ENCODE assay signal across 9 mouse cellular contexts in genomic region chr2:105108703-105109158, GRCm38 (mm10). TPM values are rescaled to one million over a fixed set of nuclear protein-coding genes. Genes with fewer than 3 reads are reported as not detected.
DNase-seq lines count a peak whose midpoint lies in the region; ATAC-seq and TF ChIP-seq lines count a peak whose summit lies in the region.
"Had no signal": no experiment of that assay in that cellular context is flagged by ENCODE, and none has a peak within 500 bp of the region (broad histone marks: within the 10 kb centered on the region; RNA-seq: fewer than 3 reads in every experiment).

No protein-coding gene starts in this region.

- 0 out of 2 replicates have a peak, but pooled peaks cover 15% of the 10 kb centered on the region for H3K27me3 ChIP-seq in heart, embryonic 15.5 days
- no peaks in the 10 kb centered on the region for H3K27me3 ChIP-seq in kidney, embryonic 16.5 days (ENCODE audit: insufficient read depth, low read length)
- peaks cover 18% of the 10 kb centered on the region for H3K27me3 ChIP-seq in lung, embryonic 15.5 days

- DNase-seq in 3134 (ENCODE audit: extremely low read depth, insufficient read length, low spot score) (peak; percentile 43), ZHBTc4 (ENCODE audit: low read depth, low spot score) (peak; percentile 62)
- peak; percentile 48 to 74 for DNase-seq in right cerebral cortex, adult 2 months (ENCODE audit: low spot score in 2 of 2)
- DNase-seq in c-Kit-positive CD71-positive TER-119-positive erythroid progenitor cells, embryonic 14.5 days (ENCODE audit: low spot score): no peak

- H3K4me2 ChIP-seq in heart, embryonic 15.5 days: no peak overlapping the region
- no peak overlapping the region for H3K4me2 ChIP-seq in kidney, embryonic 16.5 days (replicated peaks; ENCODE audit: low read depth, low read length)
- no peak overlapping the region for H3K4me2 ChIP-seq in lung, embryonic 15.5 days

- no peaks in the 10 kb centered on the region for H3K4me1 ChIP-seq in cortical plate, adult 2 months (ENCODE audit: control insufficient read depth, insufficient read depth, low read length)
- peaks cover 6% of the 10 kb centered on the region for H3K4me1 ChIP-seq in heart, embryonic 15.5 days (replicated peaks)
- peaks cover 4% of the 10 kb centered on the region; the same call in 1 of the 2 replicates for H3K4me1 ChIP-seq in kidney, embryonic 16.5 days (ENCODE audit: insufficient read depth, low read length)
- no peaks in the 10 kb centered on the region for H3K4me1 ChIP-seq in lung, embryonic 15.5 days

- peak; percentile 41 for TF ChIP-seq CTCF in cortical plate, adult 2 months (IDR thresholded peaks at IDR 0.05; ENCODE audit: extremely low read depth, insufficient read depth, low read length)

- no peak for TF ChIP-seq POLR2A in cortical plate, adult 2 months (IDR thresholded peaks at IDR 0.05; ENCODE audit: extremely low read depth, insufficient read depth, low read length)

- H3K9ac ChIP-seq in heart, embryonic 15.5 days: no peak overlapping the region
- no peak overlapping the region for H3K9ac ChIP-seq in kidney, embryonic 16.5 days (replicated peaks; ENCODE audit: low read length)
- no peak overlapping the region for H3K9ac ChIP-seq in lung, embryonic 15.5 days

- H3K27ac ChIP-seq in cortical plate, adult 2 months (ENCODE audit: insufficient read depth, low read length): no peak overlapping the region
- peak overlapping the region; percentile 47; the same call in 1 of the 2 replicates for H3K27ac ChIP-seq in heart, embryonic 15.5 days
- no peak overlapping the region for H3K27ac ChIP-seq in kidney, embryonic 16.5 days (ENCODE audit: low read length)
- H3K27ac ChIP-seq in lung, embryonic 15.5 days: no peak overlapping the region

- WGBS in heart, embryonic 15.5 days: 14% methylated on average over 6 of the region's 6 CpGs
- WGBS in kidney, embryonic 16.5 days: 22% methylated on average over 6 of the region's 6 CpGs
- 19% methylated on average over 6 of the region's 6 CpGs for WGBS in lung, embryonic 15.5 days

- peak; percentile 75 for ATAC-seq in heart, embryonic 15.5 days (replicated peaks; ENCODE audit: insufficient number of reproducible peaks, insufficient read depth, low FRiP score, low read depth)
- ATAC-seq in kidney, embryonic 16.5 days (ENCODE audit: low FRiP score, low TSS enrichment): peak; percentile 87
- ATAC-seq in lung, embryonic 15.5 days (ENCODE audit: borderline replicate concordance, extremely low read depth, low FRiP score, low TSS enrichment): peak; percentile 80; the same call in 1 of the 2 replicates

- H3K36me3 ChIP-seq in heart, embryonic 15.5 days: no peaks in the 10 kb centered on the region
- no peaks in the 10 kb centered on the region for H3K36me3 ChIP-seq in kidney, embryonic 16.5 days (ENCODE audit: insufficient read depth, low read length)
- H3K36me3 ChIP-seq in lung, embryonic 15.5 days: no peaks in the 10 kb centered on the region

- no peak overlapping the region for H3K4me3 ChIP-seq in cortical plate, adult 2 months (ENCODE audit: insufficient read depth, low read length)
- H3K4me3 ChIP-seq in heart, embryonic 15.5 days: no peak overlapping the region
- no peak overlapping the region for H3K4me3 ChIP-seq in kidney, embryonic 16.5 days (ENCODE audit: low read length)
- no peak overlapping the region for H3K4me3 ChIP-seq in lung, embryonic 15.5 days

- H3K9me3 ChIP-seq in heart, embryonic 15.5 days (replicated peaks): no peaks in the 10 kb centered on the region
- H3K9me3 ChIP-seq in kidney, embryonic 16.5 days (ENCODE audit: low read length): no peaks in the 10 kb centered on the region
- no peaks in the 10 kb centered on the region for H3K9me3 ChIP-seq in lung, embryonic 15.5 days

RNA-seq across cellular contexts. Expression of gene Gm11060, which starts 16.9 kb away (rescaled TPM):
- not detected in 2 replicates for polyA plus RNA-seq in cortical plate, adult 2 months (2012; rRNA removed)
- not detected in 2 replicates for polyA plus RNA-seq in heart, embryonic 15.5 days (2015; fragmentation: Nextera tagmentation; extraction: Ambion mirVana)
- not detected in 2 replicates for polyA plus RNA-seq in kidney, embryonic 16.5 days (2015; fragmentation: Nextera tagmentation; extraction: Ambion mirVana)
- polyA plus RNA-seq in lung, embryonic 15.5 days (2015; fragmentation: Nextera tagmentation; extraction: Ambion mirVana): not detected in 2 replicates
- polyA plus RNA-seq: limb, embryonic 11.5 days had no signal

RNA-seq across cellular contexts. Expression of gene Wt1, which starts 17.6 kb away (rescaled TPM):
- 0.11 and 0.17 TPM in 2 replicates for polyA plus RNA-seq in cortical plate, adult 2 months (2012; rRNA removed)
- polyA plus RNA-seq in heart, embryonic 15.5 days (2015; fragmentation: Nextera tagmentation; extraction: Ambion mirVana): 21.9 and 23.5 TPM in 2 replicates
- 124 and 142 TPM in 2 replicates for polyA plus RNA-seq in kidney, embryonic 16.5 days (2015; fragmentation: Nextera tagmentation; extraction: Ambion mirVana)
- 5.4 and 7.9 TPM in 2 replicates for polyA plus RNA-seq in lung, embryonic 15.5 days (2015; fragmentation: Nextera tagmentation; extraction: Ambion mirVana)
